Mouse (Mus musculus): ENCODE results near the gene Nckap5. TPM values are rescaled to one million over a fixed set of nuclear protein-coding genes. Genes with fewer than 3 reads are reported as not detected.

Gene Nckap5
- polyA plus RNA-seq, 1 experiment, result not detected

GRCm38 (mm10) chr1:126573097-126573496, 257.5 kb downstream of the Nckap5 start:
- TF ChIP-seq GATA1 (IDR thresholded peaks at IDR 0.05; ENCODE audit: low read length), result no peak

- TF ChIP-seq GATA1 (IDR thresholded peaks at IDR 0.05; ENCODE audit: low read length), result no peak
Observed at GRCm38 (mm10) chr1:126569611-126570238, 260.9 kb downstream of the Nckap5 start.

GRCm38 (mm10) chr1:126568520-126569197, 261.9 kb downstream of the Nckap5 start:
- TF ChIP-seq GATA1 (IDR thresholded peaks at IDR 0.05; ENCODE audit: low read length), result no peak

DNA sequence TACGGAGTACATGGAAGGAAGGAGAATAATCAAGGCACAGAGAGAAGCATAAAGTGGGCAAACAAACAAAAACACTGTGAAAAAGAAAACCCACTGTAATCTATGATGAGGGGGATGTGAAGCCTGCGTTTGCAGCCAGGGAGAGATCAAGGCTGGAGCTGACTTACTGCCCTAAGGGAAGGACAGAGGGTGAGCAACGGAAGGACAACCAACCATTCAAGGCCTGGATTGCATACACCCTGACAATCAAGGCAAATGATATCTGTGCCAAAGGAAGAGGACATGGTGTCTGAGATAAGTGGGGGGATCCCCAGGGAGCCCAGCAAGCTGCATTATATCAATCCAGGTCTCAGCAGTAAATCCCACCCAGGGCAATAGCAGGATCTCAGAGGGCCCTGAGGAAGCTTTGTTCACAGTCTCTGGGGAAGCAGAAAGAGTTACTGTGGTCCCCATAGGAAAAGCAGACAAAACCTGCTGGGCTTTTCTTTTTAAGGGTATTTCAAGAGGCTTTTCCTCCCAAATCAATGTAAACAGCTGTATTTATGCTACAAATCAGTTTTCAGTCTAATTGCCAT, 265.4 kb downstream of the Nckap5 start:
- no peak for TF ChIP-seq GATA1 (IDR thresholded peaks at IDR 0.05; ENCODE audit: low read length)

DNA sequence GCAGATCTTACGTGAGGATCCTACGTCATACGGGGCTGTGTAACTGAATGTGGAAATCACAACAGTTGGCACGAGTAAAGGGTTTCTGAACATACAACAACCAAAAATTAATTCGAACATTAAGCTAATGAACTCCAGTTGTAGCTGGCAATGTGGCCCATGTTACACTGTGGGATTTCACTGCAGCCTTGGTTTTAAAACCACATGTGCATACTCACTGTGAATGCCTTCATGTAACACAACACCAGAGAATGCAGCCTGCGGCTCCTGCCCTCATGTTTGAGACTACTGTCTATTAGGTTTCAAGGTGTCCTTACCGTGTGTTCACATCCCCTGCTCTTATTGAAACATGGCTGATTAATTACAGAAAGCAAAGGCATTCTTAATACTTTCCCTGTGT, 269.7 kb downstream of the Nckap5 start:
- no peak for TF ChIP-seq GATA1 (IDR thresholded peaks at IDR 0.05; ENCODE audit: low read length)

DNA sequence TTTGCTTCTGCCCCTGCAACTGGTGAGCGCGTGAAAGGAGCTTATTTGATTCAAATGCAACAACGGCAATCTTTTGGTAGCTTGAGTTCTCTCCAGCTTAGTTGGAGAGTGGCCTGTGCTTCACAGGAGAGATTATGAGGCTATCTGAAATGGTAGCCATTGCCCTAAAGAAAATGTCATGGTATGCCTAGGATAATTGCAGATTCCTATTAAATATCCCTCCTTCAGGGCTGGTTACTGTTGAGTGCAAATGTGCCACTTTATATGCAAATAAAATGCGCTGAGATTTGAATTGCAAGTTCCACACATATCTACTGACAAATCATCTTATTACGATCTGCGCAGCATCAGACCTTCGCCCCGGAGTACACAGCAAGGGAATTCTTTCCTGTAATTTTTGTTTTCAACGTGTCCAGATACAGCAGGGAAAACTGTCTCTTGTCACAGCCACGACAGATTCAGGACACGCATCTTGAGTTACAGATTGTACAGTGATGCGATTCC, 272.8 kb downstream of the Nckap5 start:
- TF ChIP-seq GATA1 (IDR thresholded peaks at IDR 0.05; ENCODE audit: low read length), result no peak

GRCm38 (mm10) chr1:126547979-126548378, 282.6 kb downstream of the Nckap5 start:
- no peak for TF ChIP-seq GATA1 (IDR thresholded peaks at IDR 0.05; ENCODE audit: low read length)

- TF ChIP-seq GATA1 (IDR thresholded peaks at IDR 0.05; ENCODE audit: low read length), result no peak
Observed at GRCm38 (mm10) chr1:126544471-126544870, 286.1 kb downstream of the Nckap5 start.

GRCm38 (mm10) chr1:126537223-126537757, 293.3 kb downstream of the Nckap5 start:
- TF ChIP-seq GATA1 (IDR thresholded peaks at IDR 0.05; ENCODE audit: low read length), result no peak

GRCm38 (mm10) chr1:126535527-126535926, 295.1 kb downstream of the Nckap5 start:
- TF ChIP-seq GATA1 (IDR thresholded peaks at IDR 0.05; ENCODE audit: low read length), result no peak

DNA sequence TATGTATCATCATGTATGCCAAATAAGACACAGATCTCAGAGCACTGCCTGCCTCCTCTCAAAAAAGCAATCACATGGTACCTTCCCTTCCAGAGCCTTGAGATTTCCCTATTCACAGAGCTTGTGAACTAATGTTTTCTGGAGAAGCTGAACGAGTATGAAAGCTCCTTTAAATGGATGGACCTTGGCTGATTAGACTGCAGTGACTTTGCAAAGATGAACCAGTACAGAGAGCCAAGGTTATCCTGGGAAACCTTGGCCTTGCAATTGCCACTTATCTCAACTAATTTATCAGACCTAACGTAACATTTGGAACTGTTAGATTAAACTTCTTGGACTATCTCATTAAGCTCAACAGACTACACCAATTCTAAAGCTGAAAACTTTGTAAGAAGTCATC, 296.6 kb downstream of the Nckap5 start:
- no peak for TF ChIP-seq GATA1 (IDR thresholded peaks at IDR 0.05; ENCODE audit: low read length)

DNA sequence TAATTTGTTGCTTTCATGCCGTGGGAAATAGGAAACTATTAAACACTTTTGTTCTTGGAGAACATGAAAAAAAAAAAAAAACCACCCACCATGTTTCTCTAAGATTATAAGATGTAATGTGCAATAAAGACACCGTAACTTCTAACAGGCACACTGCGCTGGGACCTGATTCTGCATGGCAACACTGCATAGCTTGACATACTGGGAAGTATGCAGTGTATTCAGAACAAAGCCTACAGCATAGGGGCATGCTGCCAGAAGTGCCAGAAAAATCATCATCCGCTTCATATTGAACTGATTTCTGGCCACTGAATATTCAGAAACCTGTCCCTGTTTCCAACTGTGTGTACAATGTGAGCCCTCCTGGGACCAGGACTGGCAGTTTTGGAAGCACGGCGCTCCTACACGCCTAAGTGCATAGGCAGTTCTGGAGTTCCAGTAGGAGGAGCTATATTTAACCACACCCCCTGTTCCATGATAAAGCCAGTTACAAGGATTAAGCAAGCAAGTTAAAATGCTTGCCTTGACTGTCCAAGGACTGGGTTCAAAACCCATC, 302.5 kb downstream of the Nckap5 start:
- no peak for TF ChIP-seq GATA1 (IDR thresholded peaks at IDR 0.05; ENCODE audit: low read length)

DNA sequence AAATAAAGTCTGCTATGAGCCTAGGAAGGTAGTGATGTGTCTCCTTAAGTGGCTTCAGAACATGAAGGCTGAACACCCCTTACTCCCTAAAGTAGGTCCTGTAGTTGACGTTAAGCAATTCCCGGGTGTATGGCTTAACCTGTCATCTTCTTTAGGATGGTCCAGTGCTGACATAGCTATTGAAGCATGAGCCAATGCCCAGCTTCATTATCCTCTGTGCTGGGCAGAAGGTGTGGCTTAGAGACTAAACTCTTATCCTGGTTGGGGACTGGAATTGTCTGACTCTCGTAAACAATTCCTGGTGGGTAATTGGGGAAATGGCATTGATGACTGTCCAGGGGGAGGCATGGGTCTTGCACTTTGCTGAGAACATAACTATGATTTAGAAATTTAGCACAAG, 312.5 kb downstream of the Nckap5 start:
- no peak for TF ChIP-seq GATA1 (IDR thresholded peaks at IDR 0.05; ENCODE audit: low read length)

GRCm38 (mm10) chr1:126517427-126517826, 313.2 kb downstream of the Nckap5 start:
- TF ChIP-seq GATA1 (IDR thresholded peaks at IDR 0.05; ENCODE audit: low read length), result no peak

- TF ChIP-seq GATA1 (IDR thresholded peaks at IDR 0.05; ENCODE audit: low read length), result no peak
Observed at GRCm38 (mm10) chr1:126515054-126515756, 315.4 kb downstream of the Nckap5 start.

Measured in G1E-ER4 (cell line).